Mouse (Mus musculus): ENCODE data around the gene 4930470P17Rik. TPM values are rescaled to one million over a fixed set of nuclear protein-coding genes. Genes with fewer than 3 reads are reported as not detected.
A peak's percentile ranks its signal among the peaks of the same experiment; 100 is the strongest.
"Not testable (repeated sequence)": the region's sequence is repeated elsewhere in the genome, so short reads cannot be mapped to it uniquely, and the experiment has no call there.

The 4930470P17Rik gene
- polyA plus RNA-seq, 1 experiment = not detected

DNA sequence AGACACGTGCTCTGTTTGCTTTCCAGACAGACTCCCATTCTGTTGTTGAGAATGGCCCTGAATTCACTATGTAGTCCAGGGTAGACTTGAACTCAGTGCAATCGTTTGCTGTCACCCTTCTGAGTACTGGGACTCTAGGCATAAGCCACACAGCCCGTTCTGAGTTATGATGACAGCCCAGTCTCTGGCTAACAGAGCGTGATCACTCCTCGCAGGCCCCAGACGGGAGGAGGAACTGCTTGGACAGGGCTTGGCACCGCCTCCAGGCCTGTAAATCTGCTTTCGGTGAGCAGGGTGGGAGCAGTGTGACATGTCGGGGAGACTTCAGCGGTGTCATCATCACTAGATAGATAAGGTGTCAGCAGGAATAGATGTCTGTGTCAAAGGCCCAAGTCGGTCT, 28.7 kb upstream of the 4930470P17Rik start:
- H3K27ac ChIP-seq (ENCODE audit: insufficient read depth, low read length) = no peak overlapping the region
- no peaks in the 10 kb centered on the region for H3K4me1 ChIP-seq (ENCODE audit: control insufficient read depth, insufficient read depth, low read length)
- H3K4me3 ChIP-seq (ENCODE audit: insufficient read depth, low read length) = no peak overlapping the region
- TF ChIP-seq CTCF (IDR thresholded peaks at IDR 0.05; ENCODE audit: borderline replicate concordance, insufficient read depth, low read length) (no peak), POLR2A (IDR thresholded peaks at IDR 0.05; ENCODE audit: low read depth, low read length) (no peak)

DNA sequence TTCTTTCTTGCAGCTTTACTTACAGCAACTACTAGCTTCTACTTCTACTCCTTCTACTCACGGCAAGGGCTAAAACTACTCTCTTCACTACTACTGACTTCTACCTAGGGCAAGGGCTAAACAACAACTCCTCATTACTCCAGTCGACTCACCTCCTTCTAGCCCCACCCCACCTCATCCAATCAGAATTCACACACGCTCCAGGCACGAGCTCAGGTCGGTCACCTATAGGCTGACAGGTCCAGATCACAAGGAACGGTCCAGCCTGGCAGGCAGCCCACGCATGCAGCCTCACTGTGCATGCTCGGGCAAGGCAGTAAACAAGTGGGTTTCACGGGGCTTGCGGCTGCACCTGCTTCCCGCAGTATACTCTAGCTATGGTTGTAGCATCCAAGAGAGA, 26.2 kb upstream of the 4930470P17Rik start:
- not testable (repeated sequence) for H3K4me1 ChIP-seq (ENCODE audit: control insufficient read depth, insufficient read depth, low read length); H3K27ac ChIP-seq (ENCODE audit: insufficient read depth, low read length); H3K4me3 ChIP-seq (ENCODE audit: insufficient read depth, low read length)

DNA sequence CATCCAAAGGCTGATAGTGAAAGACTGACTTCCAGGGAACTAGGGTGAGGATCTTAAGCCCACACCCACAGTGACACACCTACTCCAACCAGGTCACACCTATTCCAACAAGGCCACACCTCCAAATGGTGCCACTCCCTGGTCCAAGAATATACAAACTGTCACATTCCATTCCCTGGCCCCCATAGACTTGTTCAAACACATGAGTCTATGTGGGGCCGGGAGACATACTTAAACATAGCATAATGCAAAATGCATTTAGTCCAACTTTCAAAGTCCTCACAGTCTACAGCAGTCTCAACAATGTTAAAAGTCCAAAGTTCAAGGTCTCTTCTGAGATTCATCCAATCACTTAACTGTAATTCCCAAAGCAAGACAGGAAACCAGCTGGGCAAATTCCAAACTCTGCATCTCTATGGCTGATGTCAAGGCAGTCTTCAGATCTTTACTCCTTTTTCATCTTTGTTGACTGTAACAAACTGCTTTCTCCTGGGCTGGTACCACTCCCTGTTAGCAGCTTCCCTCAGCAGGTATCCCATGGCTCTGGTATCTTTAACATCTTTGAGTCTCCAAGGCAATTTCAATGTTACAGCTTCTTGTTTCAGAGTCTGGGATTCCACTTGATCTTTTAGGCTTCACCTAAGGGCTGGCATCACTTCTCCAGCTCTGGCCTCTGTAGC, 22.5 kb upstream of the 4930470P17Rik start:
- H3K4me3 ChIP-seq (ENCODE audit: insufficient read depth, low read length); H3K4me1 ChIP-seq (ENCODE audit: control insufficient read depth, insufficient read depth, low read length); H3K27ac ChIP-seq (ENCODE audit: insufficient read depth, low read length): not testable (repeated sequence)

DNA sequence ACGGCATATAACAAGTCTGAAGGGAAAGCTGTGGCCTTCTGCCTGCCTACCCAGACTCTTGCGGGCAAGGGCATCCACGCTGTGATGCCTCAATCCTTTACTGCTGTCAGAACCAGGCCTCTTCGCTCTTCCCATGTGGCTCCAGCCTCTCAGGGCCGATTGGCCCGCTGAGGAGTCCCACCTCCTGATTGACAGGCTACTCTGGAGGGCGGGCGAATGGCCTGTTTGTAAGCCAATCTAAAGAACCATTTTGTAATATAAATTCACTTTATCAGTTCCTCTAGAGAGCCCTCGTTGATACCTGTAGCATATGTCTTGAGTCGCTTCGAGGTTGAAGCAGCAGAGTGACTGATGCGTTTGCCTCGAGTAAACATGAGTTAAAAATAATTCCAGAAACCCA, 21.2 kb upstream of the 4930470P17Rik start:
- TF ChIP-seq POLR2A (IDR thresholded peaks at IDR 0.05; ENCODE audit: low read depth, low read length) (no peak), CTCF (IDR thresholded peaks at IDR 0.05; ENCODE audit: borderline replicate concordance, insufficient read depth, low read length) (no peak)
- Histone ChIP-seq H3K4me1 (ENCODE audit: control insufficient read depth, insufficient read depth, low read length) (no peaks in the 10 kb centered on the region), H3K4me3 (ENCODE audit: insufficient read depth, low read length) (no peak overlapping the region), H3K27ac (ENCODE audit: insufficient read depth, low read length) (no peak overlapping the region)

DNA sequence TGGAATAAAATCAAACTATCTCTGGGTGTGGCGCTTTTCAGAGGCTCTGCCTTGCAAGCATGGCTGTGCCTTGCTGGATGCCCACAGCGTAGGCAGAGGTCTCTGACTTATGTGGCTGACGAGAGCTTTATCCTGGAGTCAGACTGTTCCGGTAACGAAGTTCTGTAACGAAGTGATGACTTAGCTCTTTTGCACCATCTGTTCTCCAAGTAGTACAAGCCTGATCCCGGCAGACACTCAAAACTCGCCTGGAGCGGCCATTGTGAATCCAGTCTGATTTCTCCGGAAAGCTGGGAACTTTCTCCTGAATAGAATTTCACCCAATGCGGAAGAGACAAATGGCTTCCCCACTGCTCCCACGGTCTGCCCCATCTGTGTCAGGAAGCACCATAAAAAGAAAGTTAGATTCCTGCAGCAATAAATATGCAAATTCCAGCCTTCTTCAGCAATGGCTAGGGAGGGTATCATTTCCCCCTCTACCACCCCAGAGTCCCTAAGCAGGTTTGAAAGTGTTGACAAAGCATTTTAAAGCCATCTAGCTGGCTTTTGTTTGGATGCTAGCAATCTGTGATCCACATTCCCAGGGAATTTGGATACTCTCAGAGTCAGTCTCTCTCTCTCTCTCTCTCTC, 17.2 kb upstream of the 4930470P17Rik start:
- H3K4me1 ChIP-seq (ENCODE audit: control insufficient read depth, insufficient read depth, low read length) = no peaks in the 10 kb centered on the region
- H3K27ac ChIP-seq (ENCODE audit: insufficient read depth, low read length) = no peak overlapping the region
- no peak overlapping the region for H3K4me3 ChIP-seq (ENCODE audit: insufficient read depth, low read length)
- TF ChIP-seq POLR2A (IDR thresholded peaks at IDR 0.05; ENCODE audit: low read depth, low read length) (no peak), CTCF (IDR thresholded peaks at IDR 0.05; ENCODE audit: borderline replicate concordance, insufficient read depth, low read length) (no peak)

DNA sequence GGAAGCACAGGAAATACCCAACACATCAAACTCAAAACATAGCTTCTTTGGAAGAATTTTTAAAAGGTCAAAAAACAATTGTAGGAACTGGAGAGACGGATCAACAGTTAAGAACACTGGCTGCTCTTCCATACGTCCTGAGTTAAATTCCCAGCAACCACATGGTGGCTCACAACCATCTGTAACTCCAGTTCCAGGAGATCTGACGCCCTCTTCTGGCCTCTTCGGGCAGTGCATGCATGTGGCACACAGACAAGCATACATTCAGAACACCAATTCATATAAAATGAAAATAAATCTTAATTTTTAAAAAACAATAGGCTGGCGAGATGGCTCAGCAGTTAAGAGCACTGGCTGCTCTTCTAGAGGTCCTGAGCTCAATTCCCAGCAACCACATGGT, 10.0 kb upstream of the 4930470P17Rik start:
- H3K4me3 ChIP-seq (ENCODE audit: insufficient read depth, low read length); H3K4me1 ChIP-seq (ENCODE audit: control insufficient read depth, insufficient read depth, low read length); H3K27ac ChIP-seq (ENCODE audit: insufficient read depth, low read length): not testable (repeated sequence)

DNA sequence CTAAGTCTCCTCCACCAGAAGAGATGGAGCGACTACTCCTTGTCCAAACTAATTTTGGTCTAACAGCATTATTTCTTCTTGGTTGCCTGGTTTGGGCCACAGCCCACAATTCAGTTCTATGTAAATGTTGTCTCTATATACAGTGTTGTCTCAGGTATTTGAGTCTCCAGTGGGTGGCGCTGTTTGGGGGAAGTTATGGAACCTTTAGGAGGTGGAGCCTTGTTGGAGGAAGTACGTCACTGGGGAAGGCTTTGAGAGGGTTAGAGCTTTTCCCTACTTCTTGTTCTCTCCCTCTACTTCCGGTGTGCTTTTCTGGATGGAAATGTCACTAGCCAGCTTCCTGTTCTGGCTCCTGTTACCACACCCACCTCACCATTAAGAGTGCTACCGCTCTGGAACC, 646 bp downstream of the 4930470P17Rik start:
- Histone ChIP-seq H3K4me1 (ENCODE audit: control insufficient read depth, insufficient read depth, low read length) (no peaks in the 10 kb centered on the region), H3K4me3 (ENCODE audit: insufficient read depth, low read length) (no peak overlapping the region), H3K27ac (ENCODE audit: insufficient read depth, low read length) (no peak overlapping the region)
- TF ChIP-seq POLR2A (IDR thresholded peaks at IDR 0.05; ENCODE audit: low read depth, low read length) (no peak), CTCF (IDR thresholded peaks at IDR 0.05; ENCODE audit: borderline replicate concordance, insufficient read depth, low read length) (no peak)

DNA sequence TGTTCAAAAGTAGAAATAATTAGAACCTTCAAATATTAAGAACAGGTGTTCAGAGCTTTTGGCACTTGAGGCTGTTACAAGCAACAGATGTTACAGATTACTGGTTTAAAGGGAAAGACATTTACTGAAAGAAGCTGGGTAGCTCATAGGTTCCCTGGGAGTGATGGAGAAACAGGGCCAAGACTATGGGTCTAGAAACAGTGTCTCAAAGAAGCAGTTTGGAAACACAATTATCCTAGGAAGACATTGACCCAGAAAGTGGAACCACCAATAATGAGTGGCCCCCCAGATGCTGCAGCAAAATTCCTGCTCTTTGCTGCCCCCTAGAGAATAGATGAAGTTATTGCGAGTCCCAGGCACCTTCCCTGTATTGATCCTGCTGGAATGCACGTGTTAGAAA, 4.2 kb downstream of the 4930470P17Rik start:
- H3K27ac ChIP-seq (ENCODE audit: insufficient read depth, low read length) = no peak overlapping the region
- no peaks in the 10 kb centered on the region for H3K4me1 ChIP-seq (ENCODE audit: control insufficient read depth, insufficient read depth, low read length)
- TF ChIP-seq POLR2A (IDR thresholded peaks at IDR 0.05; ENCODE audit: low read depth, low read length) (no peak), CTCF (IDR thresholded peaks at IDR 0.05; ENCODE audit: borderline replicate concordance, insufficient read depth, low read length) (no peak)
- no peak overlapping the region for H3K4me3 ChIP-seq (ENCODE audit: insufficient read depth, low read length)

DNA sequence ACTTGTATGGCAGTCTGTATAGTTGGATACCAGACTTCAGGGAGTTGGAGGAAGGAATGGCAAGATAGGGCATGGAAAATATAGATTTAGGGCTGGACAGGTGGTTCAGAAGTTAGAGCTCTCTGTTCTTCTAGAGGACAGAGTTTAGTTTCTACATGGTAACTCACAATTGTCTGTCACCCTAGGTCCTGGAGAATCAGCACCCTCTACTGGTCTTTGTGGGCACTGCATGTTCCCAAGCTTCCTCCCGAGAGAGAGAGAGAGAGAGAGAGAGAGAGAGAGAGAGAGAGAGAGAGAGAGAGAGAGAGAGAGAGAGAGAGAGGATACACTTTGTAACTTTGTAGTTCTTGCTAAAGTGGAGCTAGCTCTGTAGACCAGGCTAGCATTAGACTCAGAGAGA, 5.1 kb downstream of the 4930470P17Rik start:
- H3K27ac ChIP-seq (ENCODE audit: insufficient read depth, low read length) = no peak overlapping the region

DNA sequence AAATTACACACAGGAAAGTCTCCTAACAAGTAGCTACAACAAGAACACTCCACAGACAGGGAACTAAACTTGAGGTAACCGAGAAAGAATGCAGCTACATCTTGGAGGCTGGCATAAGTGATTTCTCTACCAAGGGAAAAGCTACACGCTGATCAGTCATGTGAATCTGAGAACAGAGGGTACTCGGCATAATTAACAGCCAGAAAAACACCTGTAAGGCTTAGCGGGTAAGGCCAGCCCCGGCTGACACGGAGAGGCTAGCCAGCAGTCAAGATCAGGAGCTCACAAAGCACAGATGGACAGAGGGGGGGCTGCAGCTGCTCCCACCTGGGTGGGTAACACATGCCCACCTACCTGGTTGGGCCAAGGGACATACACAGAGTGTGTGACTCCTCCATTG, 9.7 kb downstream of the 4930470P17Rik start:
- TF ChIP-seq CTCF (IDR thresholded peaks at IDR 0.05; ENCODE audit: borderline replicate concordance, insufficient read depth, low read length) (no peak), POLR2A (IDR thresholded peaks at IDR 0.05; ENCODE audit: low read depth, low read length) (no peak)
- H3K27ac ChIP-seq (ENCODE audit: insufficient read depth, low read length) = no peak overlapping the region
- H3K4me1 ChIP-seq (ENCODE audit: control insufficient read depth, insufficient read depth, low read length) = peaks cover 9% of the 10 kb centered on the region
- no peak overlapping the region for H3K4me3 ChIP-seq (ENCODE audit: insufficient read depth, low read length)

More for the DNA sequence above, 5.1 kb downstream of the 4930470P17Rik start:
- TF ChIP-seq CTCF (IDR thresholded peaks at IDR 0.05; ENCODE audit: borderline replicate concordance, insufficient read depth, low read length) = peak; percentile 31; the same call in 1 of the 2 replicates
- TF ChIP-seq POLR2A (IDR thresholded peaks at IDR 0.05; ENCODE audit: low read depth, low read length) = no peak
- Histone ChIP-seq H3K4me1 (ENCODE audit: control insufficient read depth, insufficient read depth, low read length) (no peaks in the 10 kb centered on the region), H3K4me3 (ENCODE audit: insufficient read depth, low read length) (no peak overlapping the region)

Data from embryonic fibroblast, embryonic 13.5 days (primary cell).